ENCODE assay signal across 10 mouse cellular contexts in the genomic region with DNA sequence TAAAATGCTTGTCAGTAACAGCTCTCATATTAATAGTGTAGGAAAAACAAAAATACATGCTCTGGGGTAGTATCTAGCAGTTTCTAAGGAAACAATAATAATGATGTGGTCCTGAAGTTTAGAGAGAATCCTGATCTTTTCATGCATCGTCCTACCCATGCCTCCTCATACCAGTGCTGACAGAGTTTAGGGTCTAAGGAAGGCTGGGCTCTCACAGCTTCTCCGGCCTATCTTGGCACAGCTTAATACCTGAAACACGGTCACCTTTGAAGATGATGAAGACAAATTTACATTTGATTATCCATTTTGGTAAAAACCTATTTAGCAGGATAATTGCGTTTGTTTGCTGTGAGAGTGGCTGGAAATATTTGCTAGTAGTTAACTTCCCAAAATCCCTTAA. TPM values are rescaled to one million over a fixed set of nuclear protein-coding genes. Genes with fewer than 3 reads are reported as not detected.
DNase-seq lines count a peak whose midpoint lies in the region; ATAC-seq lines count a peak whose summit lies in the region.
"Had no signal": no experiment of that assay in that cellular context is flagged by ENCODE, and none has a peak within 500 bp of the region (broad histone marks: within the 10 kb centered on the region; RNA-seq: fewer than 3 reads in every experiment).

No protein-coding gene starts in this region.

- no peaks in the 10 kb centered on the region for H3K9me3 ChIP-seq in erythroblast, embryonic 14.5 days (ENCODE audit: control insufficient read depth, low read length)
- no peaks in the 10 kb centered on the region for H3K9me3 ChIP-seq in midbrain, embryonic 12.5 days
- no peaks in the 10 kb centered on the region for H3K9me3 ChIP-seq in midbrain, embryonic 15.5 days
- no peaks in the 10 kb centered on the region for H3K9me3 ChIP-seq in intestine, embryonic 15.5 days
- H3K9me3 ChIP-seq in stomach, embryonic 16.5 days (replicated peaks; ENCODE audit: control insufficient read depth, low read length), result no peaks in the 10 kb centered on the region

- H3K27me3 ChIP-seq in erythroblast, embryonic 14.5 days (ENCODE audit: control insufficient read depth), result no peaks in the 10 kb centered on the region
- H3K27me3 ChIP-seq in midbrain, embryonic 12.5 days, result no peaks in the 10 kb centered on the region
- no peaks in the 10 kb centered on the region for H3K27me3 ChIP-seq in midbrain, embryonic 15.5 days (replicated peaks)
- no peaks in the 10 kb centered on the region for H3K27me3 ChIP-seq in intestine, embryonic 15.5 days (replicated peaks)
- no peaks in the 10 kb centered on the region for H3K27me3 ChIP-seq in stomach, embryonic 16.5 days (ENCODE audit: control insufficient read depth, insufficient read depth, low read length)

- no peak for ATAC-seq in erythroblast, adult 5-6 weeks (replicated peaks; ENCODE audit: low FRiP score, poor library complexity, severe bottlenecking)
- no peak for ATAC-seq in midbrain, embryonic 12.5 days (ENCODE audit: low FRiP score, low read depth)
- ATAC-seq in midbrain, embryonic 15.5 days (replicated peaks), result no peak
- no peak for ATAC-seq in intestine, embryonic 15.5 days
- no peak for ATAC-seq in stomach, embryonic 16.5 days (ENCODE audit: insufficient read depth, low FRiP score)

- peaks cover 5% of the 10 kb centered on the region for H3K36me3 ChIP-seq in erythroblast, embryonic 14.5 days (ENCODE audit: control insufficient read depth)
- H3K36me3 ChIP-seq in midbrain, embryonic 12.5 days, result no peaks in the 10 kb centered on the region
- H3K36me3 ChIP-seq in midbrain, embryonic 15.5 days (replicated peaks), result no peaks in the 10 kb centered on the region
- no peaks in the 10 kb centered on the region for H3K36me3 ChIP-seq in intestine, embryonic 15.5 days
- H3K36me3 ChIP-seq in stomach, embryonic 16.5 days (ENCODE audit: control insufficient read depth, insufficient read depth, low read length), result no peaks in the 10 kb centered on the region

- DNase-seq in frontal cortex, postnatal 36 days (ENCODE audit: low spot score in 2 of 2), result no peak
- no peak for DNase-seq in frontal cortex, postnatal 10 days (ENCODE audit: low spot score in 2 of 2)
- DNase-seq: heart, postnatal 14 days; lung, adult 18-20 months had no signal

- 39% methylated on average over 4 of the region's 4 CpGs for WGBS in midbrain, embryonic 12.5 days
- 38% methylated on average over 4 of the region's 4 CpGs for WGBS in midbrain, embryonic 15.5 days
- 41% methylated on average over 4 of the region's 4 CpGs for WGBS in intestine, embryonic 15.5 days
- WGBS in stomach, embryonic 16.5 days, result 27% methylated on average over 4 of the region's 4 CpGs

- peak overlapping the region; percentile 77 for H3K27ac ChIP-seq in midbrain, embryonic 12.5 days (replicated peaks)
- no peak overlapping the region for H3K27ac ChIP-seq in midbrain, embryonic 15.5 days
- no peak overlapping the region for H3K27ac ChIP-seq in intestine, embryonic 15.5 days
- no peak overlapping the region for H3K27ac ChIP-seq in stomach, embryonic 16.5 days (ENCODE audit: low read length)

- H3K4me3 ChIP-seq in erythroblast, embryonic 14.5 days (replicated peaks), result peak overlapping the region; percentile 68
- peak overlapping the region; percentile 47; the same call in 1 of the 2 replicates for H3K4me3 ChIP-seq in midbrain, embryonic 12.5 days
- no peak overlapping the region for H3K4me3 ChIP-seq in midbrain, embryonic 15.5 days
- peak overlapping the region; percentile 39; the same call in 1 of the 2 replicates for H3K4me3 ChIP-seq in intestine, embryonic 15.5 days (replicated peaks)
- H3K4me3 ChIP-seq in stomach, embryonic 16.5 days (replicated peaks; ENCODE audit: low read length), result peak overlapping the region; percentile 49

- peaks cover 57% of the 10 kb centered on the region for H3K4me1 ChIP-seq in erythroblast, embryonic 14.5 days (ENCODE audit: control insufficient read depth)
- H3K4me1 ChIP-seq in midbrain, embryonic 12.5 days, result peaks cover 40% of the 10 kb centered on the region
- peaks cover 32% of the 10 kb centered on the region for H3K4me1 ChIP-seq in midbrain, embryonic 15.5 days
- H3K4me1 ChIP-seq in intestine, embryonic 15.5 days (replicated peaks), result 0 out of 2 replicates have a peak, but pooled peaks cover 4% of the 10 kb centered on the region
- peaks cover 32% of the 10 kb centered on the region for H3K4me1 ChIP-seq in stomach, embryonic 16.5 days (ENCODE audit: control insufficient read depth, insufficient read depth, low read length)

- H3K4me2 ChIP-seq in midbrain, embryonic 12.5 days (replicated peaks), result peak overlapping the region; percentile 67
- no peak overlapping the region for H3K4me2 ChIP-seq in midbrain, embryonic 15.5 days
- H3K4me2 ChIP-seq in intestine, embryonic 15.5 days (replicated peaks), result peak overlapping the region; percentile 54
- peak overlapping the region; percentile 59 for H3K4me2 ChIP-seq in stomach, embryonic 16.5 days (ENCODE audit: low read depth, low read length)

- H3K9ac ChIP-seq in midbrain, embryonic 12.5 days (replicated peaks), result peak overlapping the region; percentile 46; the same call in 1 of the 2 replicates
- H3K9ac ChIP-seq in midbrain, embryonic 15.5 days, result no peak overlapping the region
- H3K9ac ChIP-seq in intestine, embryonic 15.5 days, result peak overlapping the region; percentile 40; the same call in 1 of the 2 replicates
- H3K9ac ChIP-seq in stomach, embryonic 16.5 days (ENCODE audit: low read length), result no peak overlapping the region

RNA-seq across cellular contexts. Expression of a gene that starts 1.4 kb away (rescaled TPM):
- 3.8 and 7.0 TPM in 2 replicates for polyA plus RNA-seq in erythroblast, embryonic 14.5 days (2012)
- total RNA-seq in erythroblast, adult 5-6 weeks (2015; ENCODE audit: low replicate concordance), result 41.1 and 59.8 TPM in 2 replicates
- 178 and 330 TPM in 2 replicates for total RNA-seq in erythroblast, adult 5-6 weeks (2017; ENCODE audit: low replicate concordance)
- 7.9 and 9.3 TPM in 2 replicates for polyA plus RNA-seq in midbrain, embryonic 12.5 days (2016; fragmentation: Nextera tagmentation; extraction: Ambion mirVana)
- polyA plus RNA-seq in midbrain, embryonic 15.5 days (2015; fragmentation: Nextera tagmentation; extraction: Ambion mirVana), result 0.41 and 1.4 TPM in 2 replicates
- 4.4 and 7.7 TPM in 2 replicates for polyA plus RNA-seq in intestine, embryonic 15.5 days (2015; fragmentation: Nextera tagmentation; extraction: Ambion mirVana)
- 3.1 and 3.7 TPM in 2 replicates for polyA plus RNA-seq in stomach, embryonic 16.5 days (2015; fragmentation: Nextera tagmentation; extraction: Ambion mirVana)

RNA-seq across cellular contexts. Expression of a gene that starts 2.6 kb away (rescaled TPM):
- 5.4 and 12.1 TPM in 2 replicates for polyA plus RNA-seq in erythroblast, embryonic 14.5 days (2012)
- total RNA-seq in erythroblast, adult 5-6 weeks (2015; ENCODE audit: low replicate concordance), result 79.4 and 128 TPM in 2 replicates
- total RNA-seq in erythroblast, adult 5-6 weeks (2017; ENCODE audit: low replicate concordance), result 1,415 and 1,638 TPM in 2 replicates
- 2.5 and 4.5 TPM in 2 replicates for polyA plus RNA-seq in midbrain, embryonic 12.5 days (2016; fragmentation: Nextera tagmentation; extraction: Ambion mirVana)
- 0.37 and 0.83 TPM in 2 replicates for polyA plus RNA-seq in midbrain, embryonic 15.5 days (2015; fragmentation: Nextera tagmentation; extraction: Ambion mirVana)
- 2.4 and 3.8 TPM in 2 replicates for polyA plus RNA-seq in intestine, embryonic 15.5 days (2015; fragmentation: Nextera tagmentation; extraction: Ambion mirVana)
- 1.00 and 2.9 TPM in 2 replicates for polyA plus RNA-seq in stomach, embryonic 16.5 days (2015; fragmentation: Nextera tagmentation; extraction: Ambion mirVana)

RNA-seq across cellular contexts. Expression of a gene that starts 5.4 kb away (rescaled TPM):
- 54.6 and 94.3 TPM in 2 replicates for polyA plus RNA-seq in erythroblast, embryonic 14.5 days (2012)
- 188 and 215 TPM in 2 replicates for total RNA-seq in erythroblast, adult 5-6 weeks (2015; ENCODE audit: low replicate concordance)
- 1,447 and 1,942 TPM in 2 replicates for total RNA-seq in erythroblast, adult 5-6 weeks (2017; ENCODE audit: low replicate concordance)
- 13.6 and 14.0 TPM in 2 replicates for polyA plus RNA-seq in midbrain, embryonic 12.5 days (2016; fragmentation: Nextera tagmentation; extraction: Ambion mirVana)
- 6.9 and 8.3 TPM in 2 replicates for polyA plus RNA-seq in midbrain, embryonic 15.5 days (2015; fragmentation: Nextera tagmentation; extraction: Ambion mirVana)
- 32.4 and 36.0 TPM in 2 replicates for polyA plus RNA-seq in intestine, embryonic 15.5 days (2015; fragmentation: Nextera tagmentation; extraction: Ambion mirVana)
- polyA plus RNA-seq in stomach, embryonic 16.5 days (2015; fragmentation: Nextera tagmentation; extraction: Ambion mirVana), result 53.4 and 58.0 TPM in 2 replicates

RNA-seq across cellular contexts. Expression of a gene that starts 7.0 kb away (rescaled TPM):
- polyA plus RNA-seq in erythroblast, embryonic 14.5 days (2012), result 9.1 and 22.3 TPM in 2 replicates
- 12.5 and 24.5 TPM in 2 replicates for total RNA-seq in erythroblast, adult 5-6 weeks (2015; ENCODE audit: low replicate concordance)
- total RNA-seq in erythroblast, adult 5-6 weeks (2017; ENCODE audit: low replicate concordance), result 1,181 and 1,326 TPM in 2 replicates
- 53.0 and 53.2 TPM in 2 replicates for polyA plus RNA-seq in midbrain, embryonic 12.5 days (2016; fragmentation: Nextera tagmentation; extraction: Ambion mirVana)
- 4.6 and 7.2 TPM in 2 replicates for polyA plus RNA-seq in midbrain, embryonic 15.5 days (2015; fragmentation: Nextera tagmentation; extraction: Ambion mirVana)
- 39.8 and 44.9 TPM in 2 replicates for polyA plus RNA-seq in intestine, embryonic 15.5 days (2015; fragmentation: Nextera tagmentation; extraction: Ambion mirVana)
- polyA plus RNA-seq in stomach, embryonic 16.5 days (2015; fragmentation: Nextera tagmentation; extraction: Ambion mirVana), result 16.2 and 26.2 TPM in 2 replicates

RNA-seq across cellular contexts. Expression of a gene that starts 8.1 kb away (rescaled TPM):
- 6.2 and 23.6 TPM in 2 replicates for polyA plus RNA-seq in erythroblast, embryonic 14.5 days (2012)
- 179 and 183 TPM in 2 replicates for total RNA-seq in erythroblast, adult 5-6 weeks (2015; ENCODE audit: low replicate concordance)
- 251 and 270 TPM in 2 replicates for total RNA-seq in erythroblast, adult 5-6 weeks (2017; ENCODE audit: low replicate concordance)
- 14.7 and 16.1 TPM in 2 replicates for polyA plus RNA-seq in midbrain, embryonic 12.5 days (2016; fragmentation: Nextera tagmentation; extraction: Ambion mirVana)
- polyA plus RNA-seq in midbrain, embryonic 15.5 days (2015; fragmentation: Nextera tagmentation; extraction: Ambion mirVana), result 0.67 and 1.2 TPM in 2 replicates
- polyA plus RNA-seq in intestine, embryonic 15.5 days (2015; fragmentation: Nextera tagmentation; extraction: Ambion mirVana), result 6.4 and 9.2 TPM in 2 replicates
- polyA plus RNA-seq in stomach, embryonic 16.5 days (2015; fragmentation: Nextera tagmentation; extraction: Ambion mirVana), result 7.0 and 7.5 TPM in 2 replicates

Comparison
In these comparisons a context has a peak if more than half of its experiments do, and no peak if none do; other contexts are left out.
1. H3K9ac ChIP-seq: peak in midbrain, embryonic 12.5 days (single experiment) and intestine, embryonic 15.5 days (single experiment); none in midbrain, embryonic 15.5 days (single experiment) and stomach, embryonic 16.5 days (single experiment).